Mouse (Mus musculus) bone marrow macrophage, adult 2 months (primary cell): ENCODE measurements around the gene Lsm3. TPM values are rescaled to one million over a fixed set of nuclear protein-coding genes. Genes with fewer than 3 reads are reported as not detected.

Experiments
- H3K27ac ChIP-seq: 2 replicates; pipeline ENCODE4 v1.5.1; 2012; ENCODE audit warnings: low read depth, low read length; ENCODE audit not compliant: insufficient read depth
- H3K4me1 ChIP-seq: 2 replicates; pipeline ENCODE4 v1.6.1; 2012; ENCODE audit warnings: low read length; ENCODE audit not compliant: control insufficient read depth, insufficient read depth
- H3K4me3 ChIP-seq: 2 replicates; pipeline ENCODE4 v1.5.1; 2012; ENCODE audit warnings: mild to moderate bottlenecking, low read length, moderate library complexity; ENCODE audit not compliant: insufficient read depth
- CTCF ChIP-seq: IDR thresholded peaks from 2 replicates; pipeline ENCODE4 v1.5.1; 2012; ENCODE audit warnings: low read depth, mild to moderate bottlenecking, low read length, moderate library complexity
- POLR2A ChIP-seq: IDR thresholded peaks from 2 replicates; pipeline ENCODE4 v1.6.1; 2012; ENCODE audit warnings: mild to moderate bottlenecking, low read depth, low read length, borderline replicate concordance
- polyA plus RNA-seq: library from polyadenylated mRNA; stranded (reverse); fragments of >200 nt; gene quantifications from 2 replicates; pipeline ENCODE4 v1.2.4, GENCODE M21; 2012; ENCODE audit not compliant: missing spikeins, insufficient read depth, insufficient read length

The Lsm3 gene
- polyA plus RNA-seq, 1 experiment: 65.3 TPM

DNA sequence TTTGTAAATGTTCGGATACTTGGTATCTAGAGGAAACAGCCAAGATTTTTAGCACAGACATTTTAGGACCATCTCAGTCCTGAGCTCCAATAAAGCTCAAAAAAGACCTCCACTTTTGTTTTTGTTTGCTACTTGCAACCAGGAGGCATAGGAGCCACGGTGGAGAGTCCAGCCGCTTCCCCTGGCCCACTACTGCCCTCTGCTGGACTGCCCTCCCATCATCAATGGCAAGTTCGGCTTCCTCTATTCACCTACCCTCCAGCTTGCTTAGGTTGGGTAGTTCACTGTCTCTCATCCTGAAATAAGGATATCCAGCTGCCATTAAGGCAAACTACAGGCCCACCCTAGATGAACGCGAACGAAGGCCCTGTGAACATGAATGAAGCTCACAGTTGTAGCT lies 6.4 kb upstream of the Lsm3 start:
- Histone ChIP-seq H3K27ac (no peak overlapping the region), H3K4me3 (no peak overlapping the region), H3K4me1 (peaks cover 27% of the 10 kb centered on the region)
- TF ChIP-seq CTCF (peak; percentile 72), POLR2A (no peak)

DNA sequence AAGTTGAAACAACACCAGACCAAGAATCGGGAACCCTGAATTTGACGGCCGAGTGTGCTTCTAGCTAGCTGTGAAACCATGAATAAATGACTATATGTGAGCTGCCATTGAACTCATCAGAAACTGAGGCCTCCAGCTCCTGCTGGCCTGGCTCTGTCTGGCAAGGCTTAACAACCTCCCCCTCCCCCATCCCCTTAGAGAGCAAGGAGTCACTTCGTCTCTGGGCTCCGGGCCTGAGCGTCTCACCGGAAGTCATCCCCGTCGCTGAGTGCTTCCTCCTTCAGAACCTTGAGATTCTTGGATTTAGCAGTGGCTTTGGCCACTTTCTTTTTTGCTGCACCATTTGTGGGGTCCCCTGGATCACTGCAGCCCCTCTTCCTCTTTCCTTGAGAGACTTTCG lies 5.5 kb upstream of the Lsm3 start:
- no peak overlapping the region for H3K27ac ChIP-seq

DNA sequence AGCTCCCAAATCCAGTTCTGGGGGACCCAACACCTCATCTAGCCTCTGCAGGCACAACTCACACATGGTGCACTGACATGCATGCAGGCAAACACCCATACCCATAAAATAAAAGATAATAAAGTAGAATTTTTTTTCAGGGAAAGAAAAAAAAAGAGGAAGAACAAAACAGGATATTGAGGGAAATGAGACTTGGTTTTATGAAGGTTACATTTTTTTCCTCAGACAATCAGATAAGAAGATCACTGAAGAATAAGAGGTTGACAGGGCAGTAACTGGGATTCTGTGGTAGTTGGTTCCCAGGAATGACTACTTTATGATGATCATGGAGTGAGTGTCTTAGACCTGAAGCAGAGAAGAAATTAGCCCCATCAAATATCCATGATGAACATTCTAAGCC lies 1.6 kb upstream of the Lsm3 start:
- Histone ChIP-seq H3K27ac (no peak overlapping the region), H3K4me3 (peak overlapping the region; percentile 10; the same call in 1 of the 2 replicates), H3K4me1 (peaks cover 19% of the 10 kb centered on the region)
- TF ChIP-seq POLR2A: no peak
- no peak for TF ChIP-seq CTCF

More for the DNA sequence above, 5.5 kb upstream of the Lsm3 start:
- no peak overlapping the region for H3K4me3 ChIP-seq
- H3K4me1 ChIP-seq: peaks cover 30% of the 10 kb centered on the region
- TF ChIP-seq CTCF: no peak
- TF ChIP-seq POLR2A: no peak

DNA sequence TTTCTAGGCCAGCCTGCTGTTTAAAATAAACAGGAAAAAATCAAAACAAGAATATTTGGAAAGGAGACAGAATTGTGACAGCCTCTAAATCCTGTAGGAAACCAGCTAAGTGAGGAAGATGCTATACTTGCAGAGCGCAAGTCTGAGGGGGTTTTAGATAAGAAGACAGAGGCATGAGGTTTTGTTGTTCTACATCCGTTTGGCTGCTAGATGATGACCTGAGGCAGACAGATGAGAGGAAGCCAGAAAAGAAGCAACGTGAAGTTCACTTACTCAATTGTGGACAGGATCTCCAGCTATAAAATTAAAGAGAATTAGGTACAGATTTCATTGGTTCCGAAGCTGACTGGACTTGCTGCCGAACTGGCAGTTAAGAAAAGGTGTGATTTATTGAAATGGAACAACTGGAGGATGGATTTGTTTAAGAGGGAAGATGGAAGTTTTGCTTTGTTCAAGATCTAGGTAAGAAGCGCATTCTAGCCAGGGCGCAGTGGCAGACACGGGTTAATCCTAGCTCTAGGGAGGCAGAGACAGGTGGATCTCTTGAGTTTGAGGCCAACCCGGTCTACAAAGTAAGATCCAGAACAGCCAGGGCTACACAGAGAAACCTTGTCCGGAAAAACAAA lies 878 bp upstream of the Lsm3 start:
- H3K4me3 ChIP-seq: peak overlapping the region; percentile 94
- H3K27ac ChIP-seq: no peak overlapping the region
- no peak for TF ChIP-seq POLR2A
- TF ChIP-seq CTCF: no peak
- peaks cover 19% of the 10 kb centered on the region for H3K4me1 ChIP-seq

DNA sequence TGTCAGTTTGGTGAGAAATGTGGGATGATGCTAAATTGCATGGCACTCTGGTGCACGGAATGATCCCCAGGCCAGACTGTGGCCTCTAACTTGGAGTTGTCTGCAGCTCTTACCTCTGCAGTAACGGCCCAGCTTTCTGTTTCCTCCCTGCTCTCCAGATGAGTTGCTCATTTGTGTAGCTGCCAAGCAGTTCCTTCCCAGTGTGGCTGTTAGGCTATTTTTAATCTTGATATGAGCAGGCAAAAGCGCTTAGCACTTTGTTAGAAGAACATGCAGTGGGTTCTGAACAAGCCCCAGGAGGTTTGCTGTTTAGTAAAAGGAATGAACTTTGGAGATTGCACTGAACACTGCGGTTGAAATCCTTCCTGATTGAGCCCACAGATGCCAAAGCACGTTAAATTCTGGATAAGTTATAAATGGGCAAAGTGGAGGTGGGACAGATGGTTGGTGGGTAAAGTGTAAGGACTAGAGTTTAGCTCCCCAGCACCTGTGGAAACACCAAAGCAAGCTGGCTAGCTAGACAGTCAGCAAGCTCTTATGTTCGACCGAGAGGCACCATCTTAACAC lies 2.8 kb downstream of the Lsm3 start:
- Histone ChIP-seq H3K4me1 (peaks cover 17% of the 10 kb centered on the region), H3K27ac (no peak overlapping the region), H3K4me3 (no peak overlapping the region)
- no peak for TF ChIP-seq POLR2A
- no peak for TF ChIP-seq CTCF

DNA sequence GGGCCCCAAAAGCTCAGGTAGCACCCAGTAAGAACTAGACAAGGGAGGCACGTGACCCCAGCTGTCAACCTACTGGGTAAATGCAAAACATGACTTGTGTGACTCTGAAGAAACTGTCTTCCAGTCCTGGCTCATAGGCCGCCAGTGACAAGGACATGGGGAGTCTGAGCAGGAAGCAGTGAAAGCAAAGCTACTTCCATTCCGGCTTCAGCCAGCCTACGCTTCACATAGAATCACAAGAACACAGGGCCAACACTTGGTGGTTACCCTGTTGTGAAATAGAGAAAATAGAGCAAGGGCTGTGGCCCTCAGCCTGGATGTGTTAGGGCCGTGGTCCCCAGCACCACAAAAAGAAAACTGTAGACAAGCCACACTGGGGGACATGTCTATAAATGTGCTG lies 7.1 kb downstream of the Lsm3 start:
- TF ChIP-seq CTCF (no peak), POLR2A (no peak)
- Histone ChIP-seq H3K4me3 (no peak overlapping the region), H3K4me1 (no peaks in the 10 kb centered on the region; the same call in 1 of the 2 replicates), H3K27ac (no peak overlapping the region)

DNA sequence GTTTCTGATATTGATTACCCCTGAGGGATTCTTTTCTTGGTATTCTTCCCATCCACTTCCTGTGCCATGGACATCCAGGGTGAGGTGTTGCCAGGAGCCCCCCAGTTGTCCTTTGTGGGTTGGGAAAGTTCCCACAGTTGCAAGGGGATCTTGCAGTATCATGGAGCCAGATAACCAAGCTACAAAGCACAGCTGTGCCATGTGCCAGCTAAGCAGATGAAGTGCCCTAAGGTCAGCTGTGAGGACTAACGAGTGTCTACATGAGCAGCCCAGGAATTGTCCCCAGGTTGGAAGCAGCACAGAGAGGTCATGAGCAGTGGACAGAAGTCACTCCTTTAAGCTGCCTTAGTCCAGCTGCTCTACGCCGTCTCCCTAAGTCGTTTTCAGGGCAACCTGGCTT lies 9.8 kb downstream of the Lsm3 start:
- TF ChIP-seq POLR2A: no peak
- TF ChIP-seq CTCF: no peak
- no peak overlapping the region for H3K27ac ChIP-seq
- H3K4me1 ChIP-seq: no peaks in the 10 kb centered on the region
- H3K4me3 ChIP-seq: no peak overlapping the region

DNA sequence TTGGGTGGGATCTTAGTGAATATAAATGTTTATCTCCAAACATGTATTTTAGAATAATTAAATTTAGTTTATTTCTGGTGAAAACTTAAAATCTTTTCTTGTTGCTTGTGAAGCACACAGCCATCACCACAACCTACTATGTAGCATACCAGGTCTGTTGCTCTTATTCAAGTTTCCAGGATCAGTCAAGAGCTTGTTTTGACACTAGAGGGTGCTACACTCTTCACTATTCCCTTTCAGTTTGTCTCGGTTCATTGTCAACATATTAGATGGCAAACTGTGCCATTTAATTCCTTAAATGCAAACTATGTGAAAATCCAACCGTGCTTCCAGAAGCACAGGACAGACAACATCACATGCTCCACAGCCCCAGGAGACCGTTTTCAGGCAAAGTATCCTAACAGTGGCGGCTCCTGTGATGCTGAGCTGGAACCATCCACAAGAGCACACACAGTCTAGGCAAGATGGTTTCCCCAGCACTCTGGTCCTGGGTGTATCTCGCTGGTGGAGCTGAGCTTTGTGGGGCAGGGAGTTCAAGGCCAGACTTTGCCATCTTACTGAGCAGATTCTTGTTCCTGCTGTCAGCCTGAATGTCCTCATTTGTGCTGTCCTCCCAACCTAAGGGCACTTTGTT lies 11.6 kb downstream of the Lsm3 start:
- TF ChIP-seq CTCF (no peak), POLR2A (no peak)
- no peaks in the 10 kb centered on the region for H3K4me1 ChIP-seq
- no peak overlapping the region for H3K27ac ChIP-seq
- H3K4me3 ChIP-seq: no peak overlapping the region

DNA sequence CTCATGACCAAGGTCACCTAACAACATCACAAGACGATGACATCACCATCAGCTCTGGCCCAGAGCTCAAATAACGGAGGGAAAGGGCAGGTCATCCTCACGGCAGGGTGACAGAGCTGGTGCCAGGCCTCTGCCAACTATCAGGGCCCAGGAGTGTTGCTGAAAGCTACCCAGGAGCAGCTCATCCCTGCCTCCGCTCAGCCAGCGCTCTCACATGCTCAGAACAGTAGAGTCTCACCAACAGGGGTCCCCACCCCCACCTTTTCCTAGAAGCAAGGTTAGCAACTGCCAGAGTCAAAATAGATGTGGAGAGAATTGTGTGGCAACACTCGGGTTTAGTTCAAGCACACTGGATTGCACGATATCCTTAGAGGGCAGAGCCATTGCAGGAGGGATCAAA lies 12.5 kb downstream of the Lsm3 start:
- Histone ChIP-seq H3K27ac (no peak overlapping the region), H3K4me1 (no peaks in the 10 kb centered on the region), H3K4me3 (no peak overlapping the region)
- TF ChIP-seq POLR2A (no peak), CTCF (no peak)

DNA sequence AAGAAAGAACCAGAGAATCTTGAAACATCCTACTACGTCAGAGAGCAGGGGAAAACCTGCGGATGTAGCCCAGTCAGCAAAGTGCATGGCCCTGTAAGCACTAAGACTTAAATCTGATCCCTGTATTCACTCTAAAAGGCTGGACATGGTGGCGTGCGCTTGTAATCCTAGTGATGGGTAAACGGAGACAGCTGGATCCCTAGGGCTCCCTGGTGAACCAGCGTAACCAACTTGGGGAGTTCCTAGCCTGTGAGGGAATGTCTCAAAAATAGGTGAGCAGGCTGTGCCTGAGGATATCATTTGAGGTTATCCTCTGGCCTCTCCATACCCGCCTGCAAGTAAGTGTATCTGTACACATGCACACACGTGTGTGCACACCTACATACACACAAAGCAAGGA lies 14.9 kb downstream of the Lsm3 start:
- H3K4me1 ChIP-seq: no peaks in the 10 kb centered on the region
- TF ChIP-seq CTCF: no peak
- TF ChIP-seq POLR2A: no peak
- no peak overlapping the region for H3K4me3 ChIP-seq
- no peak overlapping the region for H3K27ac ChIP-seq
